In genomic region chr13:93569676-93570075, GRCm38 (mm10) we compare ENCODE assay signal across 26 mouse cellular contexts.
DNase-seq lines count a peak whose midpoint lies in the region; TF ChIP-seq lines count a peak whose summit lies in the region.
"Had no signal": no experiment of that assay in that cellular context is flagged by ENCODE, and none has a peak within 500 bp of the region (broad histone marks: within the 10 kb centered on the region; RNA-seq: fewer than 3 reads in every experiment).

No protein-coding gene starts in this region.

- no peak for TF ChIP-seq POLR2A in cerebellum, adult 2 months (IDR thresholded peaks at IDR 0.05; ENCODE audit: borderline replicate concordance, insufficient read depth, low read length)

- no peak overlapping the region for H3K4me3 ChIP-seq in cerebellum, adult 2 months (replicated peaks; ENCODE audit: insufficient read depth, low read depth, low read length)
- H3K4me3 ChIP-seq: embryonic facial prominence, embryonic 12.5 days; embryonic facial prominence, embryonic 15.5 days; gastrocnemius, adult 2 months; heart, embryonic 12.5 days; heart, embryonic 15.5 days; hindbrain, embryonic 10.5 days; hindbrain, embryonic 13.5 days; intestine, embryonic 15.5 days had no signal

- intact Hi-C loops in gastrocnemius, postnatal 14 days (cut with DNase I; ENCODE audit: low total_unique reads): no loop called here

- 38% methylated on average over 4 of the region's 4 CpGs for WGBS in cerebellum, adult 2 months

- H3K27me3 ChIP-seq in cerebellum, adult 2 months (ENCODE audit: control insufficient read depth, insufficient read depth, low read length): no peaks in the 10 kb centered on the region
- H3K27me3 ChIP-seq: CH12.LX; embryonic facial prominence, embryonic 12.5 days; embryonic facial prominence, embryonic 15.5 days; heart, embryonic 12.5 days; heart, embryonic 15.5 days; hindbrain, embryonic 13.5 days; intestine, embryonic 15.5 days had no signal

- no peak overlapping the region for H3K27ac ChIP-seq in cerebellum, adult 2 months (ENCODE audit: insufficient read depth, low read length)
- H3K27ac ChIP-seq: embryonic facial prominence, embryonic 12.5 days; embryonic facial prominence, embryonic 15.5 days; gastrocnemius, adult 2 months; heart, embryonic 15.5 days; hindbrain, embryonic 10.5 days; hindbrain, embryonic 13.5 days; intestine, embryonic 15.5 days had no signal

- TF ChIP-seq CTCF in cerebellum, adult 2 months (IDR thresholded peaks at IDR 0.05; ENCODE audit: borderline replicate concordance, insufficient read depth, low read depth, low read length): no peak

- H3K4me1 ChIP-seq in cerebellum, adult 2 months (ENCODE audit: control insufficient read depth, insufficient read depth, low read length): no peaks in the 10 kb centered on the region
- H3K4me1 ChIP-seq: embryonic facial prominence, embryonic 12.5 days; embryonic facial prominence, embryonic 15.5 days; heart, embryonic 12.5 days; heart, embryonic 15.5 days; hindbrain, embryonic 10.5 days; hindbrain, embryonic 13.5 days; intestine, embryonic 15.5 days had no signal

- DNase-seq in cerebellum, adult 2 months: peak; percentile 33 to 46
- no peak for DNase-seq in cerebellum, adult 11-12 months
- DNase-seq in cerebellum, postnatal 10 days: peak; percentile 65 to 69
- no peak for DNase-seq in cerebellum, adult 11 months
- DNase-seq in cerebellum, postnatal 14 days: peak; percentile 57 to 66
- no peak for DNase-seq in Muller cell, postnatal 12 days (ENCODE audit: inconsistent ontology term)
- no peak for DNase-seq in gastrocnemius, postnatal 14 days
- DNase-seq: adrenal gland, adult 8-10 months; adrenal gland, postnatal 25 days; B cell, adult 2 months; forebrain, postnatal 0 days; gastrocnemius, adult 2 months; gastrocnemius, postnatal 25 days; heart, adult 18-20 months; heart, postnatal 10 days; heart, postnatal 36 days; kidney, adult 11 months; kidney, adult 8-10 months had no signal

Comparison
In these comparisons a context has a peak if more than half of its experiments do, and no peak if none do; other contexts are left out.
1. DNase-seq: peak in cerebellum, adult 2 months (2 of 2), cerebellum, postnatal 10 days (2 of 2) and cerebellum, postnatal 14 days (2 of 2); none in cerebellum, adult 11-12 months (single experiment), cerebellum, adult 11 months (single experiment), Muller cell, postnatal 12 days (single experiment) and gastrocnemius, postnatal 14 days (single experiment).